Mouse (Mus musculus) heart, postnatal 10 days (tissue): ENCODE data around the gene Kcng1. TPM values are rescaled to one million over a fixed set of nuclear protein-coding genes. Genes with fewer than 3 reads are reported as not detected.

ENCODE experiments used
- DNase-seq, 2 experiments: peaks; one replicate each; pipeline ENCODE4 v3.0.0; 2021
- intact Hi-C: fragments of 180-260 bp; cut with DNase I; formaldehyde crosslinking; loops from one replicate; pipeline ENCODE4 v1.15.1; 2025
- total RNA-seq, 2 experiments: library from RNA; stranded (reverse); gene quantifications; 2 replicates each; pipeline ENCODE4 v1.2.3; 2021

The Kcng1 gene
- total RNA-seq, 2 experiments from 2014 or later, result 0.07 to 0.36 TPM

DNA sequence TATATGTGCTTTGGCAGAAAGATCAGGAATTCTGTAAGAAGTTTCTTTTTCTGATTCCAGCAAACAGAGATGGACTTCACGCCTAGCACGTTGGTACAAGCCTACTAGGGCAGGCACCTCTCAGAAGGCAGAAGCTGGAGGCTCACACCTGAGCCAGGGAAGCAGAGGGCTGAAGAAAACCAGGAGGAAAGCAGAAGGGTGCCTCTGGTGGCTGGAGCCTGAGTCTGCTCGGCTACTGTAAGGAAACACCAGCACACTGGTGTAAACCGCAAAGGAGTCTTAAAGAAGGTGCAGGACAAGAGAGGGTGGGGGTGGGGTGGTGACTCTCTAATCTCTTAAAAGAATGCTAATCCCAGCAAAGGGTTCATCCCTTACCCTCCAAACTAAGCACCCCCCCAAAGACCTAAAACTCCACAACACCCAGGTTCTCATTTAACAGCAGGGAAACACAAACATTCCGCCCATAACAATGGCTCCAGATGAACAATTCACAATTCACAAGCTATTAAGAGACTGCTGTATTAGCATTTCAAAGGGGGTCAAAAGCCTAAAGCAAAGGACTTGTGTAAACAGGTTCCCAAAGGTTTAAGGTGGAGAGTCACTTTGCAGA, 67.6 kb downstream of the Kcng1 start:
- DNase-seq, result no peak
- intact Hi-C loops, result no loop called here

Other genes starting within 250 kb of the Kcng1 start
- 1 to 10 TPM; 3.4 to 4.9 TPM for gene Pard6b, start 200.7 kb downstream of the Kcng1 start, total RNA-seq
- gene Adnp, start 74.6 kb downstream of the Kcng1 start, total RNA-seq, result 10 to 100 TPM; 47.0 to 53.1 TPM
- 10 to 100 TPM; 21.0 to 24.2 TPM for gene Gm20716, start 51.4 kb downstream of the Kcng1 start, total RNA-seq
- 10 to 100 TPM; 59.4 to 64.5 TPM for gene Dpm1, start 51.1 kb downstream of the Kcng1 start, total RNA-seq
- 1 to 10 TPM; 6.1 to 7.4 TPM for gene Mocs3, start 51.1 kb downstream of the Kcng1 start, total RNA-seq